Mouse (Mus musculus) neural tube, embryonic 11.5 days (tissue): ENCODE data around the gene Calml4. TPM values are rescaled to one million over a fixed set of nuclear protein-coding genes. Genes with fewer than 3 reads are reported as not detected.

ENCODE experiments used
- ATAC-seq: fragments of 200-750 bp; cut with Nextera tagmentation; 2 replicates; pipeline ENCODE4 v1.8.0; 2017; ENCODE audit warnings: moderate number of reproducible peaks, mild to moderate bottlenecking, moderate TSS enrichment, moderate library complexity; ENCODE audit not compliant: insufficient read depth, low FRiP score, low TSS enrichment
- DNase-seq: peaks from one replicate; pipeline ENCODE4 v3.0.0-alpha.2; 2015; ENCODE audit warnings: low spot score
- H3K27ac ChIP-seq: fragments of 300-500 bp; sonication (generic); 2 replicates; pipeline ENCODE4 v1.5.1; 2014; ENCODE audit warnings: low read depth, mild to moderate bottlenecking, low read length
- H3K27me3 ChIP-seq: fragments of 300-500 bp; sonication (generic); 2 replicates; pipeline ENCODE4 v1.6.1; 2014; ENCODE audit warnings: mild to moderate bottlenecking, low read length, mixed read lengths; ENCODE audit not compliant: control insufficient read depth, insufficient read depth
- H3K36me3 ChIP-seq: fragments of 300-500 bp; sonication (generic); 2 replicates; pipeline ENCODE4 v1.6.1; 2014; ENCODE audit warnings: mild to moderate bottlenecking, low read length, moderate library complexity, mixed read lengths; ENCODE audit not compliant: control insufficient read depth, insufficient read depth
- H3K4me1 ChIP-seq: fragments of 300-500 bp; sonication (generic); 2 replicates; pipeline ENCODE4 v1.6.1; 2014; ENCODE audit warnings: low read length, mixed read lengths; ENCODE audit not compliant: control insufficient read depth, insufficient read depth
- H3K4me2 ChIP-seq: fragments of 300-500 bp; sonication (generic); 2 replicates; pipeline ENCODE4 v1.6.1; 2014; ENCODE audit warnings: low read depth, mild to moderate bottlenecking, moderate library complexity
- H3K4me3 ChIP-seq: fragments of 300-500 bp; sonication (generic); 2 replicates; pipeline ENCODE4 v1.5.1; 2014; ENCODE audit warnings: low read depth, low read length
- H3K9ac ChIP-seq: fragments of 300-500 bp; sonication (generic); 2 replicates; pipeline ENCODE4 v1.6.1; 2014; ENCODE audit warnings: mild to moderate bottlenecking, low read length
- H3K9me3 ChIP-seq: fragments of 300-500 bp; sonication (generic); 2 replicates; pipeline ENCODE4 v1.6.1; 2016; ENCODE audit warnings: low read length; ENCODE audit not compliant: control insufficient read depth
- WGBS: fragments of 180-500 bp; shearing (Covaris S2); extraction: QIAGEN DNeasy Blood & Tissue Kit; methylation state at CpG from one replicate; pipeline ENCODE4 v1.1.7; 2014; 5-methylcytosine and 5-hydroxymethylcytosine counted together
- polyA plus RNA-seq: library from polyadenylated mRNA; unstranded; fragments of >200 nt; fragmentation: Nextera tagmentation; extraction: Ambion mirVana; gene quantifications from 2 replicates; pipeline ENCODE4 v1.2.1, GENCODE M21; 2014

Gene Calml4
- polyA plus RNA-seq, 1 experiment from 2014 or later, result 1.8 TPM

DNA sequence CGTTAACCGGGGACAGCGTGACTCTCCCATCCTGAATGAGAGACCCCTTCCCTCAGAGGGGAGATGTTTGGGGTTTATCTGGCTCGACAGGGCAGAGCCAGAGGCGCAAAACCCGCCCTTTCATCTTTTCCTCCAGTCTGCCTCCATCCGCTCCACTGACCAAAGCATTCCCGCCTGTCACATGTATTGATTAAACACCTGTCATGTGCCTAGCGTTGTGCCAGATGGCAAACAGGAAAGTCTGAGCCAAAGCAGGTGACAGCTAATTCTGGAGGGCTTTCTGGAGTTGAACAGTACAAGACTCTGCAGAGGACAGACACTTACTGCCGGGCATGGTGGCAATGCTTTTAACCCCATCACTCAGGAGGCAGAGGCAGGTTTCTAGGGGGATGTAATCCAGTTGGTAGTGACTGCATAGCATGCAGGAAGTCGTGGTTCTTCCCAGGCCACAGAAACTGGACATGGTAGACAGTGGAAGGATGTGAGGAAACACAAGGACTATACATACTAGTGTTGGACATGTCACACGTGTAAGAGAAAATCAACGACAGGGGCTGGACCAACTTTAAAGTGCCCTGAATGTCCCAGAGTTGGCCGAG is 18.6 kb upstream of the Calml4 start:
- ATAC-seq, result no peak
- 16% methylated on average over 14 of the region's 14 CpGs for WGBS
- peak overlapping the region; percentile 56 for H3K4me3 ChIP-seq
- H3K27ac ChIP-seq, result no peak overlapping the region
- H3K4me1 ChIP-seq, result peaks cover 3% of the 10 kb centered on the region; the same call in 1 of the 2 replicates
- peak overlapping the region; percentile 76 for H3K4me2 ChIP-seq
- no peak for DNase-seq
- H3K36me3 ChIP-seq, result no peaks in the 10 kb centered on the region
- no peaks in the 10 kb centered on the region for H3K27me3 ChIP-seq
- H3K9ac ChIP-seq, result peak overlapping the region; percentile 83
- no peaks in the 10 kb centered on the region for H3K9me3 ChIP-seq

DNA sequence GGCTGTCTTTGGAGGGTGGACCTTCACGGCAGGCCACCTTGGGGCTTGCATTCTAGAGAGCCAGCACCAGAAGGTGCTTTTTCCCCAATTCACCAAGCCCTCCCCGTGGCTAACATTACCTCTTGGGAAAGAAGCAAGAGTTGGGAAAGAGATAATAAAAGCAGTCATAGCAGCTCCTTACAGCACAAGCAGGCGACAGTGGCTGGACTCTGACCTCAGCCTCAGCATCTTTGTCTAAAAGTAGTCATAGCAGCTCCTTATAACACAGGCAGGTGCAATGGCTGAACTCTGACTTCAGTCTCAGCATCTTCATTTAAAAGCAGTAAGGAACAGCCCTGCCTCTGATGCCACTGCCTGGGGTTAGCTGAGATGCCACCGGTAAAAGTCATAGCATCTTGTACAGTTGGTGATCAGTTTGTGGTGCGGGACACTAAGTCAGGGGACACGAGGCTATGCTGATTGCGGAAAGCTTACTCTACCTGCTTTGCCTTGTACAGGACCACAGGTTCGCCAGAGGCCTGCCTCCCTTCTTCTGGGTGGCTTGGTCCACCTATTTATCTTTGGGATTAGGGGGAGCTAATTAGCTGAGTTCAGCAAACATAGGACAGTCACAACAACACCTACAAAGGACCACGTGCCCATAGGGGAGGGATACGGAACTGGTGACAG is 14.4 kb upstream of the Calml4 start:
- no peaks in the 10 kb centered on the region for H3K9me3 ChIP-seq
- no peak overlapping the region for H3K27ac ChIP-seq
- ATAC-seq (no peak), DNase-seq (no peak)
- H3K9ac ChIP-seq, result no peak overlapping the region
- WGBS, result 84% methylated on average over 10 of the region's 10 CpGs
- no peaks in the 10 kb centered on the region for H3K36me3 ChIP-seq
- H3K4me3 ChIP-seq, result no peak overlapping the region
- no peak overlapping the region for H3K4me2 ChIP-seq
- H3K27me3 ChIP-seq, result no peaks in the 10 kb centered on the region
- peaks cover 3% of the 10 kb centered on the region; the same call in 1 of the 2 replicates for H3K4me1 ChIP-seq

DNA sequence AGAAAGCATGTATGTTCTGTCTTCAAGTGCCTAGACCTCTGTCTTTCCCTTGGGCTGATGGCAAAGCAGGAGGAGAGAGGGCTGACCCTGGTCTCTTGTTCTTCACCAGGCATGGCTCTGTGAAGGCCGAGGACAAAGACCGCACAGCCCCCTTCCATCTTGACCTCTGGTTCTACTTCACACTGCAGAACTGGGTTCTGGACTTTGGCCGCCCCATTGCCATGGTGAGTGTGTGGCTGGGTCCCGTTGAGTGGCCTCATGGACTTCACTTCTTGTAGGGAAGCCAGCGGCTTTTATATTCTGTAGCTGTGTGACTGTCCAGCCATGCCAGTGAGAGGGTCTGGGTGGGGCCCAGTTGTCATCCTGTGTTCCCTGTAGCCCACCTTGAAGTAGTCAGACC is 13.4 kb upstream of the Calml4 start:
- no peak overlapping the region for H3K9ac ChIP-seq

DNA sequence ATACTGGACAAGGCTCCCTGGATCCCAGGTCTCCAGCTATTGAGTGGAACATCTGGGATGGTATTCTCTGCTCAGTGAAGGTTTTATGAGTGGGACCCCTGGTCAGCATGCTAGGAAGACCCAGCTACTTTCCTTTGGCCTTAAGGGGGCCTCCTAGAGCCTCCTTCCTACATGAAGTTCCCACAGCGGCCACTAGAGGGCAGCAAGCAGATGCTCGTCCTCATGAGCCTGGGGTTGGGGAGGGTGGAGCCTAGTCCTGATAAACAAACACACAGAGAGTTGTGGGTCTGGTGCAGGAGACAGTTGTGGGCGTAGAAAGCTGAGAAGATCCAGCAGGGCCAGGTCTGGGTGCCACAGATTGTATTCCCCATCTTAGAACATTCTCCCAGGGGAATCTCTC is 10.2 kb upstream of the Calml4 start:
- no peaks in the 10 kb centered on the region for H3K4me1 ChIP-seq
- DNase-seq, result peak; percentile 87
- no peak overlapping the region for H3K27ac ChIP-seq
- H3K4me3 ChIP-seq, result no peak overlapping the region
- WGBS, result 6% methylated on average over 3 of the region's 3 CpGs
- no peaks in the 10 kb centered on the region for H3K27me3 ChIP-seq
- no peaks in the 10 kb centered on the region for H3K36me3 ChIP-seq
- no peak overlapping the region for H3K9ac ChIP-seq
- H3K4me2 ChIP-seq, result no peak overlapping the region
- no peak for ATAC-seq
- no peaks in the 10 kb centered on the region for H3K9me3 ChIP-seq

More for the DNA sequence above, 13.4 kb upstream of the Calml4 start:
- no peaks in the 10 kb centered on the region for H3K36me3 ChIP-seq
- no peak for DNase-seq
- WGBS, result 92% methylated on average over 5 of the region's 5 CpGs
- H3K4me1 ChIP-seq, result no peaks in the 10 kb centered on the region
- no peaks in the 10 kb centered on the region for H3K9me3 ChIP-seq
- no peaks in the 10 kb centered on the region for H3K27me3 ChIP-seq
- H3K27ac ChIP-seq, result no peak overlapping the region
- no peak overlapping the region for H3K4me2 ChIP-seq
- ATAC-seq, result no peak
- H3K4me3 ChIP-seq, result no peak overlapping the region

GRCm38 (mm10) chr9:62848641-62849040 is 9.2 kb upstream of the Calml4 start:
- DNase-seq (no peak), ATAC-seq (no peak)
- Histone ChIP-seq H3K27me3 (no peaks in the 10 kb centered on the region), H3K4me3 (no peak overlapping the region), H3K36me3 (no peaks in the 10 kb centered on the region), H3K27ac (no peak overlapping the region), H3K4me1 (no peaks in the 10 kb centered on the region), H3K4me2 (no peak overlapping the region), H3K9ac (no peak overlapping the region), H3K9me3 (no peaks in the 10 kb centered on the region)
- 86% methylated on average over 3 of the region's 3 CpGs for WGBS

DNA sequence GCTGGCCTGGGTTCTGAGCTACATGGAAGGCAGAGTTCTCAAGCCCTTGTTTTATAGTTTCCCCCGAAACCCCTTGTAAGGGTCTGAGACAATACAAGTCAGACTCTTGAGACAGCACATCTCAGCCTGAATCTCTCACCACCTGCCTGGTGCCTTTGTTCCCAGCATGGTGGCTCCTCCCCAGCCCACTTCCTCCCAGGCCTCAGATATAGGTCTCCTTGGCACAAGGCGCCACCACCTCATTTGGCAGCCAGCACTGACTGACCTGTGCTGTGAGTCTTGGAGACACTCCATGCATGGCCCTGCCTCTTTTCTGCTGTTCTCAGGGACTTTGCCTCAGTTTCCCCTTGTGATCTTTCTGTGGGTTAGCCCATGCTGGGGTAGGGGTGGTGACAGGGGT is 6.3 kb upstream of the Calml4 start:
- H3K9ac ChIP-seq, result no peak overlapping the region
- H3K4me3 ChIP-seq, result no peak overlapping the region
- H3K4me2 ChIP-seq, result no peak overlapping the region
- WGBS, result 70% methylated on average over 2 of the region's 2 CpGs
- ATAC-seq, result no peak
- H3K27me3 ChIP-seq, result no peaks in the 10 kb centered on the region
- H3K36me3 ChIP-seq, result no peaks in the 10 kb centered on the region
- no peaks in the 10 kb centered on the region for H3K9me3 ChIP-seq
- H3K27ac ChIP-seq, result no peak overlapping the region
- no peaks in the 10 kb centered on the region for H3K4me1 ChIP-seq
- no peak for DNase-seq

DNA sequence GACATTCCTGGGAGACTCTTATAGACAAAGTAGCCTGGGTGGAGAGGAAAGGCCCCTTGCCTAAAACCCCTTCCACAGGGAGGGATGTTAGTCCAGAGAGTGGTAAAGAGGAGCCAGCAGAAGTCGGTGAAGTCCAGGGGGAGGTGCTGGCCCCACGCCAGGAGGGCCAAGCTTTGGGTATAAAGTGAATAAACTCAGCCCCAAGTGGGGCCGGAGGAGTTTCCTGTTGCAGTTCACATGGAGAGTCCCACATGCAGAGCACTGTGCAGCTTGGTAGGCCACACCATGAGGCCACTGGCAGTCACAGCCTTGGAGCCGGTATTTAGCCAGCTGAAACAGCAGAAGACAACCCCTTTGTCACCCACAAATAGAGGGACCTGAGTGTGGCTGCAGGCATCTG is 3.4 kb upstream of the Calml4 start:
- Histone ChIP-seq H3K4me1 (peaks cover 14% of the 10 kb centered on the region), H3K27me3 (no peaks in the 10 kb centered on the region), H3K36me3 (no peaks in the 10 kb centered on the region), H3K9me3 (no peaks in the 10 kb centered on the region), H3K4me2 (no peak overlapping the region), H3K27ac (no peak overlapping the region), H3K9ac (no peak overlapping the region), H3K4me3 (no peak overlapping the region)
- ATAC-seq, result no peak
- WGBS, result 65% methylated on average over 4 of the region's 4 CpGs
- DNase-seq, result no peak

- H3K36me3 ChIP-seq, result no peaks in the 10 kb centered on the region
- no peak for ATAC-seq
- H3K4me2 ChIP-seq, result no peak overlapping the region
- no peak overlapping the region for H3K27ac ChIP-seq
- no peaks in the 10 kb centered on the region for H3K27me3 ChIP-seq
- no peak overlapping the region for H3K9ac ChIP-seq
- peaks cover 14% of the 10 kb centered on the region for H3K4me1 ChIP-seq
- no peaks in the 10 kb centered on the region for H3K9me3 ChIP-seq
- no peak for DNase-seq
- H3K4me3 ChIP-seq, result no peak overlapping the region
- 83% methylated on average over 9 of the region's 9 CpGs for WGBS
Observed at GRCm38 (mm10) chr9:62857216-62857615, 664 bp upstream of the Calml4 start.
